Mouse (Mus musculus) forelimb bud, embryonic 11.5 days (tissue): ENCODE data around the gene Prune2.

Experiments used
- DNase-seq: peaks from one replicate; pipeline ENCODE4 v3.0.0-alpha.2; 2012; ENCODE audit warnings: low read depth, low spot score

Prune2 gene

DNA sequence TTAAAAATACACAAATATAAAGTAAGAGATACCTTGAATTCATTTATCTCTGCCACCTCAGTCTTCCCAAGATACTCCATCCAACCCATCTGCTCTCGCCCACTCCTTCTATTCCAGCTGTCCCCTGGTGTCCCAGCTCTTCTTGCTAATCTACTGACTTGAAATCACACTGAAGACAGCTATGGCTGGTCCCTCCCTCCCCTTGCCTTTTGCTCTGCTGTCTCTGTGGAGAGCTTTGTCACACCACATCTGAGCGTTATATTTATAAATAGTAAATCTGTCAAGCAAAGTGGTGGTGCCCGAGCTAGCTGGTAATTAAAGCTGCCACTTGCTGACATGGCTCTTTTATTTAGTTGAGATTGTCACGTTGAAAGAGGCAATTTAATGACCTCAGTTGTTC is 224.6 kb downstream of the Prune2 start:
- no peak for DNase-seq

DNA sequence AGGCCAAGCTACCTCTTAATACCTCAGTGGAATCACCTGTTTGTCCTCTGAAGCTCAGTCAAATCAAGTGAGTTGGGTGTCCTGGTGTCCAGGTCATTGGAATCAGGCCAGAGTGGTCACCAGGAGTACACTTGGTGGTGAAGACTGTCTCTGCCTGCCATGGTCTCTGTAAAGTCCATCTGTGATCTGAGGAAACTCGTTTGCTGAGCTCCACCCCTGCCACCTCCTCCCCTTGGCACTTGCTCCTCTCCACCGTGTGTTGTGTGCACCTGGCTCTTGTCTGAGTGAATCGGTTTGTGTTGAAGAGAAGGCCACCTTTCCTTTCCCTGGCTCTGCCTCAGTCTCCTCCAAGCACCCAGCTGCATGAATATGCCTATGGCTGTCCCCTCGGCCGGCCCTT is 238.8 kb downstream of the Prune2 start:
- DNase-seq, result no peak

- no peak for DNase-seq
These were observed 243.1 kb downstream of the Prune2 start for GRCm38 (mm10) chr19:17199059-17199458.

- DNase-seq, result no peak
These were observed 251.2 kb downstream of the Prune2 start for GRCm38 (mm10) chr19:17207141-17207540.

DNA sequence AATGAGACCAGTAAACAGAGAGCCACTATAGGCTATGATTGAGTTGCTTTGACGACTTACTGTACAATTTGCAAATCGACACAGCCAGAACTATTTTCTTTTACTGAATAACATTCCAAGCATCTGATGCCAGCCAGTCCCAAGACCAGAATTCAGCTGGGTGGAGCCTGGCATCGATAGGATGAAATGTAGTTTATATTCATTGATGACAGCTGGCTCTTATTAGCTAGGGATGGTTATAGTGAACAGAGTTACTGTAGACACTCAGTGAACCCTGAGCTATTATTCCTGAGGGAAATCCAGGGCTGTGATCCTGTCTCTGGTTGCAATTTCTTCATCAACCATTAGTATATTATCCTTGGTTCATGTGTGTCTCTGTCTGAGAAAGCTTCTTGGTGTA is 254.6 kb downstream of the Prune2 start:
- no peak for DNase-seq

GRCm38 (mm10) chr19:17214896-17215520 is 259.1 kb downstream of the Prune2 start:
- no peak for DNase-seq

GRCm38 (mm10) chr19:17218195-17218594 is 262.3 kb downstream of the Prune2 start:
- no peak for DNase-seq

DNA sequence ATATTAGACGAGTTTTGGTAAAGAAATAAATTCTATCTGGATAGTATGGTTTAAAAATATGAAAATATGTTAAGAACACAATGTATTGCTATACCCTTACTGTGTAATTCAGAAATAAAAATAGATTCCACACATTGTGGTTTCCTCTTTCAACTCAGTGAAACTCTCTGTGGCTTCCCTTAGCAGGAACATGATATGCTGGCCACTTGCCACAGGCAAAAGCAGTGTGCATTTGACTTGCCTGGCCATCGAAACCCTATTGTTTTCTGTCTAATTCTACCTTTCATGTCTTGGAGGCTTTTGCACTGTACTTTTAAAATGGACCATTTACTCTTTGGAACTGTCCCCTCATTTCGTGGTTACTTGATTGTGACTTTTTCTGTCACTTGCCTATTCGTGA is 267.9 kb downstream of the Prune2 start:
- DNase-seq, result no peak

- DNase-seq, result no peak
These were observed 269.7 kb downstream of the Prune2 start for GRCm38 (mm10) chr19:17225570-17226083.

DNA sequence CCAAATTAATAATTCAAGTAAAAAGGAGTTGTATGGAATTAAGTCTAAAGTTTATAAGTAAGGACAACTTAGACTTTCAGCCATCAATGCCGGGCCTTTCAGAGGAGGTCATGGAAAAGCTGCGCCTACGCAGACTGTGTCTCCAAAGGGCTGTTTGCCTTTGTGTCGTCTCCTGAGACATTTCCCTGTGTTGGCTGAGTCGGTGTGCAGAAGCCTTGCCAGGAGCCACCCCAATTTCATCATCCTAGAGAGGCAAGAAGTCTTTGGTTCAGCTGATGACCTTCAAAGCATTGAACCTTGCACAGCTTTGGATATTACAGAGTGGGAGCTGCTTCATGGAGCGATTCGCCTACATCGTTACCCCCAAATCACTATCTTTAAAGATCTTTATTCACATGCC is 270.2 kb downstream of the Prune2 start:
- no peak for DNase-seq

GRCm38 (mm10) chr19:17230013-17230412 is 274.1 kb downstream of the Prune2 start:
- no peak for DNase-seq

DNA sequence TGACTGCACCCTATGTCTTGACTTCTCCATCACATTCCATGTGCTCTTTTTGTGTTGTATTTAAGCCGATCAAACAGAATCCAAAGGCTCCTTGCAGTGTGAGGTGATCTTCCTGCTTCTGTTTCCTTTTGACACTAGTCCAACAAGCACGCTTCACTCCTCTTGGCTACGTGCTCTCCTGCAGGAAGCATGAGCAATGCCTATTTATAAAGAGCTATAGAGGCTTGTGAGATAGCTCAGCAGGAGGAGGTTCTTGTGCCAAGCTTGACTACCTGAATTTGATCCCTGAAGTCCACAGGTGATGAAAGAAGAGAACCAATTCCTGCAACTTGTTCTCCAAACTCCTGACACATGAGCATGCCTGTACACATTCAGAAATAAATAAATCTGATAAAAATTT is 282.6 kb downstream of the Prune2 start:
- no peak for DNase-seq

DNA sequence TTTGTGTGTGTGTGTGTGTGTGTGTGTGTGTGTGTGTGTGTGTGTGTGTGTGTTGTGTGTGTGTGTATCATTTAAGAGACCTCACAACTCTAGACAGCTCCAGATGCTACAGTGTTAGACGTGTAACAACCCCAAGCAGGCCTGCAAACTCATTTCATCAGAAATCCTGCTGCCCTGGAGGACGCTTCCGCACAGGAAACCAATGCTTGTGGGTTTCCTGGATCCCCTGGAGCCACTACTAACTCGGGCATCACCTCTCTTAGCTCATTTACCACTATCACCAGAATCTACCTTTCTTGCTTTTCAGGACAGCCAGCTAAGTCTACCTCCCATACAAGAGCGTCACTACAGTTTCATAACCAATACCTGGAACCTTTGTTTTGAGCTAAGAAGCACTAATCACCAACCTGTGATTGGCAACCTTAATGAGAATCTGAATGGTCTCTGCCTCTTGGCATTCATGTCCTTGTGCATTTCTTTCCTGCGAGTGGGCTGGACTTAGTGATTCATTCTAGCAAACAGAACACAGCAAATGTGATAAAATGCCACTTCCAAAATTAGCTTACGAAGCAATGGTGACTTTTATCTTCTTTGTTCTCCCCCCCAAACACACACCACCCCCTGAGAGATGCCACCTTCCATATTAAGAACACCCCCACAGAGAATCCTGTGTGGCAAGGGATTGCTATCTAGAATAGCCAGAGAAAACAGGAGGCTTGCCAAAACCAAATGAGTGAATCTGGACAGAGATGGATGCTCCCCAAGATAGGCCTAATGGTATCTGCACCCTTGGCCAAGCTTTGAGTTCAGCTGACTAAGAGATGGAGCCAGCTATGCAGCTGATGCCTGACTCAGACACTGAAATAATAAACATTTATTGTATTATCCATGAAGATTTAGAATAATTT is 284.5 kb downstream of the Prune2 start:
- DNase-seq, result no peak

DNA sequence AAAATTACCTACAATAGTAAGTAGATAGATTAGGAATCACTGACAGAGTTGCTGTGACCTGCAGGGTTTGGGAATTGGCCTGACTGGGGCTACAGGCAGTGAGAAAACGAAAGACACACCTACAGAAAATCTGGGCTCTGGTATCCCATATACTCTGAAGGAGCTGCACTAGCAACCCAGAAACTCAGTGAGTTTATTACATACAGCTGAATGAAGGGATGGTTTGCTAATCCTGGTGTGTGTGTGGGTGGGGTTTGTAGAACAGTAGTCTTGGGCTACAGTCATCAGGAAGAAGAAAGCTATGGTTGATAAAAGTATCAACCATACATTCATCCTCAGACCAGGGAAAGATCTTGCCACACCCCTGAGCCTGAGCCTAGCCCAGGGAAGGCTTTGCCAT is 285.3 kb downstream of the Prune2 start:
- no peak for DNase-seq

GRCm38 (mm10) chr19:17242962-17243361 is 287.0 kb downstream of the Prune2 start:
- no peak for DNase-seq

DNA sequence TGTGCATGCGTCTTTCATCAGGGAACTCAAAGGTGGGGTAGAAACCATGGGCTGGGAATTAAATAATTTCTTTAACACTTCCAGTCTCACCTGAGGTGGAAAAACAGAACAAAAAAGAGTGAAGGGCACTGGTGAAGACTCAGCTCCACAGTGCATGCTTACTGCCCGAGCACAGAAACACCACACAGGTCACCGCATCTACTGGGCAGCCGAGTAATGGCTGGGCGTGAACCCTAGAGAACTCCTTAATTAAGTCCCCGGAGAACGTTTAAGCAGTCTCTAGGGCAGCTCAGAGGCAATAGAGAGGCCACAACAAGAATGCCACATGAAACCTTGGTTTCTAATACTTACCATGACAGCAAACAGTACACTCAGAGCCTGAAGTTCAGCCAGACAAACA is 288.6 kb downstream of the Prune2 start:
- DNase-seq, result peak; percentile 21

DNA sequence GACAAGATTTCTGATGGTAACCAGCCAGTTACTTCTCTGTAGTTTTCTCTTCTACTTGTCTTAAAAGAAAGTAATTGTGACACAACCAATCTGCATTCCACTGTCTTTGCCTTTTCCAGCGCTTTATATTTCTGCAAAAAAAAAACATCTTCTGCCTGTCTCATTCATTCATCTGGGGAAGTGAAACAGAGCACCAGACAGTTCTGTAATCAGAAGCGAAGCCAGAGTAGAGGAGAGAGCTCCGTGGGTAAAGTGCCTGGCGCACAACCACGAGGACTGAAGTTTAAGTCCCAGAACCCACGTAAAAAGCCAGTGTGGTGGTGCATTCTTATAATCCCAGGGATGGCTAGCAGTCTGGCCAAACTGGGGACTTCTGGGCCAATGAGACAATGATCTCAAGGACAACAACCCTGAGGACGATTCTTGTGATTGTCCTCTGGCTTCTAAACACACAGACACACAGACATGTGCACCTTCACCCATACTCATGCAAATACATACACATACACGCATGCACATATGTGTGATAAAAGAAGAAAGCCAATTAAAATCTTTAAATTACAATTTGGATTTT is 291.5 kb downstream of the Prune2 start:
- no peak for DNase-seq

- DNase-seq, result no peak
These were observed 293.8 kb downstream of the Prune2 start for GRCm38 (mm10) chr19:17249691-17250090.

- DNase-seq, result no peak
These were observed 294.9 kb downstream of the Prune2 start for GRCm38 (mm10) chr19:17250801-17251200.

GRCm38 (mm10) chr19:17251453-17251852 is 295.5 kb downstream of the Prune2 start:
- no peak for DNase-seq

GRCm38 (mm10) chr19:17252845-17253244 is 296.9 kb downstream of the Prune2 start:
- DNase-seq, result no peak

GRCm38 (mm10) chr19:17255511-17255910 is 299.6 kb downstream of the Prune2 start:
- DNase-seq, result no peak

- DNase-seq, result no peak
These were observed 300.5 kb downstream of the Prune2 start for GRCm38 (mm10) chr19:17256388-17256787.
